Mouse (Mus musculus): ENCODE measurements around the gene Slamf6. TPM values are rescaled to one million over a fixed set of nuclear protein-coding genes. Genes with fewer than 3 reads are reported as not detected.
"Not testable (repeated sequence)": the region's sequence is repeated elsewhere in the genome, so short reads cannot be mapped to it uniquely, and the experiment has no call there.

Slamf6 gene
- polyA plus RNA-seq, 1 experiment from 2014 or later: not detected

- 81% methylated on average over 5 of the region's 5 CpGs for WGBS
- H3K4me1 ChIP-seq (replicated peaks): no peaks in the 10 kb centered on the region
- no peaks in the 10 kb centered on the region for H3K36me3 ChIP-seq
- H3K4me3 ChIP-seq: no peak overlapping the region
- H3K4me2 ChIP-seq: no peak overlapping the region
- H3K27ac ChIP-seq (ENCODE audit: poor library complexity, severe bottlenecking): no peak overlapping the region
- ATAC-seq (ENCODE audit: insufficient number of reproducible peaks, low FRiP score): no peak
- no peaks in the 10 kb centered on the region for H3K27me3 ChIP-seq (replicated peaks)
- H3K9ac ChIP-seq: no peak overlapping the region
- H3K9me3 ChIP-seq (replicated peaks): no peaks in the 10 kb centered on the region
Observed at GRCm38 (mm10) chr1:171960726-171961125, 43.4 kb downstream of the Slamf6 start.

- Histone ChIP-seq H3K4me3 (no peak overlapping the region), H3K9me3 (replicated peaks) (no peaks in the 10 kb centered on the region), H3K4me1 (replicated peaks) (no peaks in the 10 kb centered on the region), H3K27me3 (replicated peaks) (no peaks in the 10 kb centered on the region), H3K36me3 (no peaks in the 10 kb centered on the region), H3K9ac (no peak overlapping the region), H3K4me2 (no peak overlapping the region), H3K27ac (ENCODE audit: poor library complexity, severe bottlenecking) (no peak overlapping the region)
- 84% methylated on average over 6 of the region's 6 CpGs for WGBS
- ATAC-seq (ENCODE audit: insufficient number of reproducible peaks, low FRiP score): no peak
Observed at GRCm38 (mm10) chr1:171961704-171962103, 44.4 kb downstream of the Slamf6 start.

DNA sequence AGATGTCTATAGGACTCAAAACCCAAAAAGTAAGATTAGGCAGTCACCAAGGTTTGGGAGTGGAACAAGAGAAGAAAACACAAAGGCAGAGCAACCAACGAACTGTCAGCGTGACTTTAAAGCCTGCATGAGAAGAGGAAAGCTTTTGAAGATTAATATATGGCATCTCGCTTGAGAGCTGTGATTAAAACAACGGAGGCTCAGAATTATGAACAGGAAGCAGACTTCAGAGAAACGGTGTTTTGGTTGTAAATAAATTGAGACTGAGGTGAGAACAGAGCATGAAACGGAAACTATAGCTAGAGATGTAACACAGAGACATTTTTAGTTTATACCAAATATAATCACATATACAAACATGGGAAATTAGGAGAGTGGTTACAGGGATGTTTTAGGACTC, 46.3 kb downstream of the Slamf6 start:
- no peak for ATAC-seq (ENCODE audit: insufficient number of reproducible peaks, low FRiP score)
- Histone ChIP-seq H3K9me3 (replicated peaks) (no peaks in the 10 kb centered on the region), H3K27ac (ENCODE audit: poor library complexity, severe bottlenecking) (no peak overlapping the region), H3K27me3 (replicated peaks) (no peaks in the 10 kb centered on the region), H3K4me3 (no peak overlapping the region), H3K4me1 (replicated peaks) (no peaks in the 10 kb centered on the region), H3K9ac (no peak overlapping the region), H3K4me2 (no peak overlapping the region), H3K36me3 (no peaks in the 10 kb centered on the region)
- WGBS: 76% methylated on average over 6 of the region's 6 CpGs

- ATAC-seq (ENCODE audit: insufficient number of reproducible peaks, low FRiP score): no peak
- Histone ChIP-seq H3K4me1 (replicated peaks) (no peaks in the 10 kb centered on the region), H3K27ac (ENCODE audit: poor library complexity, severe bottlenecking) (no peak overlapping the region), H3K27me3 (replicated peaks) (no peaks in the 10 kb centered on the region), H3K4me3 (no peak overlapping the region), H3K9me3 (replicated peaks) (no peaks in the 10 kb centered on the region), H3K9ac (no peak overlapping the region), H3K4me2 (no peak overlapping the region), H3K36me3 (no peaks in the 10 kb centered on the region)
- WGBS: 55% methylated on average over 6 of the region's 6 CpGs
Observed at GRCm38 (mm10) chr1:171966054-171966790, 48.9 kb downstream of the Slamf6 start.

DNA sequence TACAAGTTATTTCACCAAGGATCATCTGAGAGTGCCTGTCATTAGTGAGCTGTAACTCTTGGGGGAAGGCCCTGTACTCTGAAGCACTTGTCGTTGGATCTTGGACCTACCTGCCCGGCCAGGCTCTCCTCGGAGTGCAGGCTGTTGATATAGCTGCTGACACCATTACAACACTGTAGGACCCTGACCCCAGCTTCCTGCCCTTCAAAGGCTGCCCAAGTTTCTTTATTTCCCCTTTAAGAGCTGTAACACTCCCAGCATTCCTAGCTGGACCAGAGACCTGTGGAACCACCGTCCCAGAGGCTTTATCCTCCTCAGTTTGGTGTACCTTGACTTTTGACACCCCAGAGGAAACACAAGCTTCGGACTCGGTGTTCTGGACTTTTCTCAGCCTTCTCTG, 51.9 kb downstream of the Slamf6 start:
- Histone ChIP-seq H3K4me1 (replicated peaks) (no peaks in the 10 kb centered on the region), H3K27me3 (replicated peaks) (no peaks in the 10 kb centered on the region), H3K27ac (ENCODE audit: poor library complexity, severe bottlenecking) (no peak overlapping the region), H3K4me2 (no peak overlapping the region), H3K4me3 (no peak overlapping the region), H3K36me3 (no peaks in the 10 kb centered on the region), H3K9ac (no peak overlapping the region), H3K9me3 (replicated peaks) (0 out of 2 replicates have a peak, but pooled peaks cover 2% of the 10 kb centered on the region)
- ATAC-seq (ENCODE audit: insufficient number of reproducible peaks, low FRiP score): no peak
- WGBS: 75% methylated on average over 6 of the region's 6 CpGs

- H3K9ac ChIP-seq: no peak overlapping the region
- no peak overlapping the region for H3K4me2 ChIP-seq
- no peaks in the 10 kb centered on the region for H3K36me3 ChIP-seq
- H3K4me3 ChIP-seq: no peak overlapping the region
- WGBS: 61% methylated on average over 10 of the region's 10 CpGs
- no peaks in the 10 kb centered on the region for H3K27me3 ChIP-seq (replicated peaks)
- H3K27ac ChIP-seq (ENCODE audit: poor library complexity, severe bottlenecking): no peak overlapping the region
- H3K4me1 ChIP-seq (replicated peaks): no peaks in the 10 kb centered on the region
- 0 out of 2 replicates have a peak, but pooled peaks cover 4% of the 10 kb centered on the region for H3K9me3 ChIP-seq (replicated peaks)
- ATAC-seq (ENCODE audit: insufficient number of reproducible peaks, low FRiP score): no peak
Observed at GRCm38 (mm10) chr1:171970854-171971586, 53.7 kb downstream of the Slamf6 start.

- 88% methylated on average over 2 of the region's 2 CpGs for WGBS
- not testable (repeated sequence) for H3K27me3 ChIP-seq (replicated peaks); H3K4me3 ChIP-seq
Observed at GRCm38 (mm10) chr1:171974361-171974760, 57.0 kb downstream of the Slamf6 start.

DNA sequence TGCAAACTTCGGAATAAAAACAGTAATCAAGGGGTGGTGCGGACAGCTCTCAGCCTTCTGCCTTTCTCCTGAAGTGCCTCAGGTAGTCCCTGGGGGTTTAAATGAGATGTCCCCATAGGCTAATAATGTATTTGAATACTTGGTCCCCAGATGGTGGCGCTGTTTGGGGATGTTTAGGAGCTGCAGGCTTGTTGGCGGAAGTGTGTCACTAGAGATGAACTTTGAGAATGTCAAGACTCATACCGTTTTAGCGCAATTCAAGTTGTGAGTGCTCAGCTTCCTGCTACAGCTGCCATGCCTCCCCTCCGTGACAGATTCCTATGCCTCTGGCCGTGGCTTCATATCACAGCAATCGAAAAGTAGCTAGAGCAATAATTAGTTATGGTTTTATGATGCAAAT, 58.1 kb downstream of the Slamf6 start:
- no peaks in the 10 kb centered on the region for H3K27me3 ChIP-seq (replicated peaks)
- H3K36me3 ChIP-seq: no peaks in the 10 kb centered on the region
- no peak overlapping the region for H3K4me3 ChIP-seq
- no peak for ATAC-seq (ENCODE audit: insufficient number of reproducible peaks, low FRiP score)
- no peak overlapping the region for H3K27ac ChIP-seq (ENCODE audit: poor library complexity, severe bottlenecking)
- no peak overlapping the region for H3K9ac ChIP-seq
- WGBS: 84% methylated on average over 9 of the region's 9 CpGs
- H3K9me3 ChIP-seq (replicated peaks): peaks cover 9% of the 10 kb centered on the region
- no peaks in the 10 kb centered on the region for H3K4me1 ChIP-seq (replicated peaks)
- no peak overlapping the region for H3K4me2 ChIP-seq

More at GRCm38 (mm10) chr1:171974361-171974760, 57.0 kb downstream of the Slamf6 start:
- H3K4me2 ChIP-seq; H3K4me1 ChIP-seq (replicated peaks); ATAC-seq (ENCODE audit: insufficient number of reproducible peaks, low FRiP score); H3K9me3 ChIP-seq (replicated peaks); H3K9ac ChIP-seq; H3K27ac ChIP-seq (ENCODE audit: poor library complexity, severe bottlenecking); H3K36me3 ChIP-seq: not testable (repeated sequence)

DNA sequence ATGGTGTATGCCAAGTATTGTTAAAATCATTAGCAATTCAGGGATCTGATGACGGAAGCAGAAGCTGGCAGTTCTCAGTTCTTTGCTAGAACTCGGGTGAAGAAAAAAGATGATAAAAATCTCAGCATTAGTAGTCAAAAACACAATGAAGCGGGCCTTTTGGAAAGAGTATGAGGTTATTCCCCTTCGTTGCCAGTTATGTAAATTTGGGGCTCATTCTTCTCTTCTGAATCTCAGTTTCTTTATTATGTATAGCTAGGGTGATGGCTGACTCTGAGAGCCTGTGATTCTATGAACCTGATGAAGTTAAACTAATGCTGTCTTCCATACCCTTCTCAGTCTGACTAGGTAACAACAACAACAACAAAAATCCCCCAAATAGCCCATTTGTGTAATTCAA, 58.5 kb downstream of the Slamf6 start:
- ATAC-seq (ENCODE audit: insufficient number of reproducible peaks, low FRiP score): no peak
- 79% methylated on average over 4 of the region's 4 CpGs for WGBS
- Histone ChIP-seq H3K9ac (no peak overlapping the region), H3K4me2 (no peak overlapping the region), H3K27me3 (replicated peaks) (no peaks in the 10 kb centered on the region), H3K4me1 (replicated peaks) (no peaks in the 10 kb centered on the region), H3K36me3 (no peaks in the 10 kb centered on the region), H3K4me3 (no peak overlapping the region), H3K9me3 (replicated peaks) (peaks cover 9% of the 10 kb centered on the region), H3K27ac (ENCODE audit: poor library complexity, severe bottlenecking) (no peak overlapping the region)

DNA sequence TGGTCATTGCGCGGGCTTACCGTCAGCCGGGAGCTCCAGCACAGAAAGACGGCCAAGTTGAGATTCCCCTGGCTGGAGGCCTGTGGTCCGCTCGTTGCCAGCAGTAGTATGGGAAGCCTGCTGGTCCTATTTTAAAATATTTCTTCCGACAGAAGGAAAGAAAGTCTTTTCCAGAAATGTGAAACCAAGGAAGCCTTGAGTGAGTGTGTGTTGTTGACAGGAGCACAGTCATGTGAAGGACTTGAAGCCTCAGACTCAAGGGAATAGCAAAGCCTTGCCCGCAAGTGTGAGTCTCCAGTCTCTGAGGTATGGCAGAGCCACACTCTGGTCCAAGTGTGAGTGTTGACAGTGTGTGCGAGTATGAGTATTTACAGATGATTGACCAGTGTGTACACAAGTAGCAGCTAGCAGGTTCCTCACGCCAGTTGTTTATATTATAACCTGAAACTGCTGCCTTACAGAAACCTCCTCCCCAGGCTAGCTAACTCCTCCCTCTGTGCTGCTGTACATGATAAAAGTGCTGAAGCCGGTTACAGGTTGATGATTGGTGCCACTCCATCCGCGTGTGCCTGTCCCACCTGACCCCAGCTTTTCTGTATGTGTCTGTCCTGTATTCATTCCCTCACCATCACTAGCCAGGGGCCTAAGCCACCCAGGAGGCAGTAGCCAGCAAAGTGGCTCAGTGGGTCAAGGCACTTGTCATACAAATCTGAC, 59.7 kb downstream of the Slamf6 start:
- no peak overlapping the region for H3K4me3 ChIP-seq
- no peak overlapping the region for H3K4me2 ChIP-seq
- H3K4me1 ChIP-seq (replicated peaks): no peaks in the 10 kb centered on the region
- H3K9me3 ChIP-seq (replicated peaks): peaks cover 9% of the 10 kb centered on the region
- 86% methylated on average over 14 of the region's 14 CpGs for WGBS
- ATAC-seq (ENCODE audit: insufficient number of reproducible peaks, low FRiP score): no peak
- H3K27me3 ChIP-seq (replicated peaks): no peaks in the 10 kb centered on the region
- H3K9ac ChIP-seq: no peak overlapping the region
- no peaks in the 10 kb centered on the region for H3K36me3 ChIP-seq
- H3K27ac ChIP-seq (ENCODE audit: poor library complexity, severe bottlenecking): no peak overlapping the region

- 0 out of 2 replicates have a peak, but pooled peaks cover 2% of the 10 kb centered on the region for H3K4me1 ChIP-seq (replicated peaks)
- no peak overlapping the region for H3K27ac ChIP-seq (ENCODE audit: poor library complexity, severe bottlenecking)
- H3K9me3 ChIP-seq (replicated peaks): peaks cover 9% of the 10 kb centered on the region
- H3K27me3 ChIP-seq (replicated peaks): no peaks in the 10 kb centered on the region
- no peak overlapping the region for H3K9ac ChIP-seq
- no peaks in the 10 kb centered on the region for H3K36me3 ChIP-seq
- H3K4me3 ChIP-seq: no peak overlapping the region
- H3K4me2 ChIP-seq: no peak overlapping the region
- ATAC-seq (ENCODE audit: insufficient number of reproducible peaks, low FRiP score): no peak
- 71% methylated on average over 2 of the region's 2 CpGs for WGBS
Observed at GRCm38 (mm10) chr1:171977891-171978290, 60.6 kb downstream of the Slamf6 start.
